Mouse (Mus musculus): ENCODE measurements around the gene Bco2.

Bco2 gene

GRCm38 (mm10) chr9:50518781-50519180 lies 36.2 kb downstream of the Bco2 start:
- no peak for DNase-seq (ENCODE audit: low read depth in 1 of 2, low spot score in 2 of 2)

- no peak for DNase-seq (ENCODE audit: low read depth in 1 of 2, low spot score in 2 of 2)
Observed at GRCm38 (mm10) chr9:50515462-50515861, 39.5 kb downstream of the Bco2 start.

GRCm38 (mm10) chr9:50507570-50507969 lies 47.4 kb downstream of the Bco2 start:
- no peak for DNase-seq (ENCODE audit: low read depth in 1 of 2, low spot score in 2 of 2)

GRCm38 (mm10) chr9:50505405-50505804 lies 49.6 kb downstream of the Bco2 start:
- no peak for DNase-seq (ENCODE audit: low read depth in 1 of 2, low spot score in 2 of 2)

- no peak for DNase-seq (ENCODE audit: low read depth in 1 of 2, low spot score in 2 of 2)
Observed at GRCm38 (mm10) chr9:50502949-50503348, 52.0 kb downstream of the Bco2 start.

- no peak for DNase-seq (ENCODE audit: low read depth in 1 of 2, low spot score in 2 of 2)
Observed at GRCm38 (mm10) chr9:50500974-50501501, 53.9 kb downstream of the Bco2 start.

GRCm38 (mm10) chr9:50500467-50500973 lies 54.5 kb downstream of the Bco2 start:
- DNase-seq (ENCODE audit: low read depth in 1 of 2, low spot score in 2 of 2): no peak

GRCm38 (mm10) chr9:50499781-50500180 lies 55.2 kb downstream of the Bco2 start:
- no peak for DNase-seq (ENCODE audit: low read depth in 1 of 2, low spot score in 2 of 2)

GRCm38 (mm10) chr9:50498815-50499214 lies 56.2 kb downstream of the Bco2 start:
- peak in 1 of 2 experiments; percentile 12 for DNase-seq (ENCODE audit: low read depth in 1 of 2, low spot score in 2 of 2)

GRCm38 (mm10) chr9:50497536-50497935 lies 57.4 kb downstream of the Bco2 start:
- DNase-seq (ENCODE audit: low read depth in 1 of 2, low spot score in 2 of 2): no peak

- no peak for DNase-seq (ENCODE audit: low read depth in 1 of 2, low spot score in 2 of 2)
Observed at GRCm38 (mm10) chr9:50497076-50497475, 57.9 kb downstream of the Bco2 start.

GRCm38 (mm10) chr9:50496546-50496945 lies 58.4 kb downstream of the Bco2 start:
- DNase-seq (ENCODE audit: low read depth in 1 of 2, low spot score in 2 of 2): no peak

- DNase-seq (ENCODE audit: low read depth in 1 of 2, low spot score in 2 of 2): no peak
Observed at GRCm38 (mm10) chr9:50496151-50496505, 58.9 kb downstream of the Bco2 start.

GRCm38 (mm10) chr9:50495405-50496150 lies 59.4 kb downstream of the Bco2 start:
- no peak for DNase-seq (ENCODE audit: low read depth in 1 of 2, low spot score in 2 of 2)

- DNase-seq (ENCODE audit: low read depth in 1 of 2, low spot score in 2 of 2): no peak
Observed at GRCm38 (mm10) chr9:50494311-50494710, 60.7 kb downstream of the Bco2 start, which contains the start of gene Plet1. TSS of gene Plet1 (plus strand) at chr9:50494525.

- no peak for DNase-seq (ENCODE audit: low read depth in 1 of 2, low spot score in 2 of 2)
Observed at GRCm38 (mm10) chr9:50493777-50494176, 61.2 kb downstream of the Bco2 start.

GRCm38 (mm10) chr9:50491531-50492045 lies 63.4 kb downstream of the Bco2 start:
- DNase-seq (ENCODE audit: low read depth in 1 of 2, low spot score in 2 of 2): no peak

GRCm38 (mm10) chr9:50490836-50491235 lies 64.1 kb downstream of the Bco2 start:
- DNase-seq (ENCODE audit: low read depth in 1 of 2, low spot score in 2 of 2): no peak

- DNase-seq (ENCODE audit: low read depth in 1 of 2, low spot score in 2 of 2): no peak
Observed at GRCm38 (mm10) chr9:50485521-50485920, 69.5 kb downstream of the Bco2 start.

All from monocyte, adult 2 months (primary cell).